Mouse (Mus musculus) intestine, embryonic 16.5 days (tissue): ENCODE results near the gene Dlg5. TPM values are rescaled to one million over a fixed set of nuclear protein-coding genes. Genes with fewer than 3 reads are reported as not detected.

Source experiments
- ATAC-seq: fragments of 200-750 bp; cut with Nextera tagmentation; 2 replicates; pipeline ENCODE4 v1.8.0; 2017; ENCODE audit warnings: moderate TSS enrichment, moderate library complexity
- H3K27ac ChIP-seq: fragments of 300-500 bp; sonication (generic); 2 replicates; pipeline ENCODE4 v1.5.1; 2014; ENCODE audit warnings: mild to moderate bottlenecking, low read length
- H3K27me3 ChIP-seq: fragments of 300-500 bp; sonication (generic); replicated peaks from 2 replicates; pipeline ENCODE4 v1.6.1; 2014; ENCODE audit warnings: low read length, control low read depth, mixed read lengths; ENCODE audit not compliant: control insufficient read depth, insufficient read depth
- H3K36me3 ChIP-seq: fragments of 300-500 bp; sonication (generic); 2 replicates; pipeline ENCODE4 v1.6.1; 2014; ENCODE audit warnings: low read length, control low read depth; ENCODE audit not compliant: control insufficient read depth, insufficient read depth
- H3K4me1 ChIP-seq: fragments of 300-500 bp; sonication (generic); 2 replicates; pipeline ENCODE4 v1.6.1; 2014; ENCODE audit warnings: low read length, control low read depth, mixed read lengths; ENCODE audit not compliant: control insufficient read depth, insufficient read depth
- H3K4me2 ChIP-seq: fragments of 300-500 bp; sonication (generic); 2 replicates; pipeline ENCODE4 v1.6.1; 2014; ENCODE audit warnings: low read depth, low read length, control low read depth
- H3K4me3 ChIP-seq: fragments of 300-500 bp; sonication (generic); 2 replicates; pipeline ENCODE4 v1.5.1; 2014; ENCODE audit warnings: mild to moderate bottlenecking, low read length
- H3K9ac ChIP-seq: fragments of 300-500 bp; sonication (generic); 2 replicates; pipeline ENCODE4 v1.6.1; 2014; ENCODE audit warnings: low read depth, low read length
- H3K9me3 ChIP-seq: fragments of 300-500 bp; sonication (generic); 2 replicates; pipeline ENCODE4 v1.6.1; 2016; ENCODE audit warnings: low read length, control low read depth; ENCODE audit not compliant: control insufficient read depth
- WGBS: fragments of 180-500 bp; shearing (Covaris S2); extraction: QIAGEN DNeasy Blood & Tissue Kit; methylation state at CpG from one replicate; pipeline ENCODE4 v1.1.7; 2014; 5-methylcytosine and 5-hydroxymethylcytosine counted together
- polyA plus RNA-seq: library from polyadenylated mRNA; unstranded; fragments of >200 nt; fragmentation: Nextera tagmentation; extraction: Ambion mirVana; gene quantifications from 2 replicates; pipeline ENCODE4 v1.2.1, GENCODE M21; 2015

Dlg5 gene
- polyA plus RNA-seq, 1 experiment from 2014 or later: 7.4 TPM

- H3K9me3 ChIP-seq: no peaks in the 10 kb centered on the region
- H3K4me1 ChIP-seq: 0 out of 2 replicates have a peak, but pooled peaks cover 4% of the 10 kb centered on the region
- ATAC-seq: no peak
- no peaks in the 10 kb centered on the region for H3K36me3 ChIP-seq
- no peak overlapping the region for H3K4me2 ChIP-seq
- H3K9ac ChIP-seq: no peak overlapping the region
- no peaks in the 10 kb centered on the region for H3K27me3 ChIP-seq
- H3K4me3 ChIP-seq: no peak overlapping the region
- WGBS: 40% methylated on average over 3 of the region's 3 CpGs
- H3K27ac ChIP-seq: no peak overlapping the region
Measured at GRCm38 (mm10) chr14:24222759-24223158, 23.0 kb downstream of the Dlg5 start.

- no peak overlapping the region for H3K4me2 ChIP-seq
- WGBS: 79% methylated on average over 3 of the region's 3 CpGs
- H3K9ac ChIP-seq: no peak overlapping the region
- H3K36me3 ChIP-seq: no peaks in the 10 kb centered on the region
- no peak for ATAC-seq
- no peaks in the 10 kb centered on the region for H3K9me3 ChIP-seq
- H3K27me3 ChIP-seq: no peaks in the 10 kb centered on the region
- H3K4me1 ChIP-seq: peaks cover 7% of the 10 kb centered on the region
- no peak overlapping the region for H3K4me3 ChIP-seq
- H3K27ac ChIP-seq: no peak overlapping the region
Measured at GRCm38 (mm10) chr14:24222273-24222672, 23.4 kb downstream of the Dlg5 start.

GRCm38 (mm10) chr14:24217362-24217722 lies 28.4 kb downstream of the Dlg5 start:
- H3K27me3 ChIP-seq: no peaks in the 10 kb centered on the region
- H3K36me3 ChIP-seq: no peaks in the 10 kb centered on the region
- H3K9ac ChIP-seq: no peak overlapping the region
- no peak for ATAC-seq
- H3K4me3 ChIP-seq: no peak overlapping the region
- no peaks in the 10 kb centered on the region for H3K9me3 ChIP-seq
- peaks cover 39% of the 10 kb centered on the region for H3K4me1 ChIP-seq
- no peak overlapping the region for H3K27ac ChIP-seq
- H3K4me2 ChIP-seq: no peak overlapping the region
- 52% methylated on average over 8 of the region's 8 CpGs for WGBS

- Histone ChIP-seq H3K9me3 (no peaks in the 10 kb centered on the region), H3K9ac (no peak overlapping the region), H3K27me3 (no peaks in the 10 kb centered on the region), H3K4me1 (peaks cover 43% of the 10 kb centered on the region), H3K27ac (no peak overlapping the region), H3K4me2 (no peak overlapping the region), H3K4me3 (no peak overlapping the region), H3K36me3 (no peaks in the 10 kb centered on the region)
- ATAC-seq: peak; percentile 19
- WGBS: 42% methylated on average over 11 of the region's 11 CpGs
Measured at GRCm38 (mm10) chr14:24216678-24217361, 28.9 kb downstream of the Dlg5 start.

- Histone ChIP-seq H3K27me3 (no peaks in the 10 kb centered on the region), H3K9ac (no peak overlapping the region), H3K9me3 (no peaks in the 10 kb centered on the region), H3K4me1 (peaks cover 45% of the 10 kb centered on the region), H3K4me2 (no peak overlapping the region), H3K4me3 (no peak overlapping the region), H3K36me3 (no peaks in the 10 kb centered on the region), H3K27ac (no peak overlapping the region)
- ATAC-seq: peak; percentile 53; the same call in 1 of the 2 replicates
- WGBS: 52% methylated on average over 4 of the region's 4 CpGs
Measured at GRCm38 (mm10) chr14:24216064-24216463, 29.7 kb downstream of the Dlg5 start.

- Histone ChIP-seq H3K4me3 (no peak overlapping the region), H3K4me1 (peaks cover 48% of the 10 kb centered on the region), H3K36me3 (no peaks in the 10 kb centered on the region), H3K9ac (no peak overlapping the region), H3K27ac (no peak overlapping the region), H3K27me3 (no peaks in the 10 kb centered on the region), H3K9me3 (no peaks in the 10 kb centered on the region), H3K4me2 (no peak overlapping the region)
- ATAC-seq: no peak
- WGBS: 67% methylated on average over 9 of the region's 9 CpGs
Measured at GRCm38 (mm10) chr14:24214436-24214835, 31.3 kb downstream of the Dlg5 start.

GRCm38 (mm10) chr14:24213336-24213735 lies 32.4 kb downstream of the Dlg5 start:
- Histone ChIP-seq H3K4me3 (no peak overlapping the region), H3K4me2 (no peak overlapping the region), H3K36me3 (no peaks in the 10 kb centered on the region), H3K27me3 (no peaks in the 10 kb centered on the region), H3K9me3 (no peaks in the 10 kb centered on the region), H3K4me1 (peaks cover 56% of the 10 kb centered on the region), H3K9ac (no peak overlapping the region), H3K27ac (no peak overlapping the region)
- 69% methylated on average over 2 of the region's 2 CpGs for WGBS
- ATAC-seq: peak; percentile 4; the same call in 1 of the 2 replicates

- peaks cover 56% of the 10 kb centered on the region for H3K4me1 ChIP-seq
- H3K27ac ChIP-seq: no peak overlapping the region
- no peaks in the 10 kb centered on the region for H3K9me3 ChIP-seq
- H3K4me2 ChIP-seq: no peak overlapping the region
- H3K4me3 ChIP-seq: no peak overlapping the region
- WGBS: 34% methylated on average over 5 of the region's 5 CpGs
- H3K9ac ChIP-seq: 0 out of 2 replicates have a peak overlapping the region, but pooled peaks have one; percentile 25
- ATAC-seq: peak; percentile 38; the same call in 1 of the 2 replicates
- H3K36me3 ChIP-seq: no peaks in the 10 kb centered on the region
- H3K27me3 ChIP-seq: no peaks in the 10 kb centered on the region
Measured at GRCm38 (mm10) chr14:24212861-24213260, 32.9 kb downstream of the Dlg5 start.

- Histone ChIP-seq H3K4me1 (peaks cover 50% of the 10 kb centered on the region), H3K9me3 (no peaks in the 10 kb centered on the region), H3K36me3 (no peaks in the 10 kb centered on the region), H3K4me2 (peak overlapping the region; percentile 45; the same call in 1 of the 2 replicates), H3K4me3 (no peak overlapping the region), H3K9ac (no peak overlapping the region; the same call in 1 of the 2 replicates), H3K27ac (no peak overlapping the region), H3K27me3 (no peaks in the 10 kb centered on the region)
- ATAC-seq: peak; percentile 69
- 35% methylated on average over 13 of the region's 13 CpGs for WGBS
Measured at GRCm38 (mm10) chr14:24207360-24207752, 38.4 kb downstream of the Dlg5 start.
